Mouse (Mus musculus): ENCODE results near the gene Ctnnbip1. TPM values are rescaled to one million over a fixed set of nuclear protein-coding genes. Genes with fewer than 3 reads are reported as not detected.
A peak's percentile ranks its signal among the peaks of the same experiment; 100 is the strongest.

Ctnnbip1 gene
- polyA plus RNA-seq, 1 experiment from 2014 or later, result 71.4 TPM

DNA sequence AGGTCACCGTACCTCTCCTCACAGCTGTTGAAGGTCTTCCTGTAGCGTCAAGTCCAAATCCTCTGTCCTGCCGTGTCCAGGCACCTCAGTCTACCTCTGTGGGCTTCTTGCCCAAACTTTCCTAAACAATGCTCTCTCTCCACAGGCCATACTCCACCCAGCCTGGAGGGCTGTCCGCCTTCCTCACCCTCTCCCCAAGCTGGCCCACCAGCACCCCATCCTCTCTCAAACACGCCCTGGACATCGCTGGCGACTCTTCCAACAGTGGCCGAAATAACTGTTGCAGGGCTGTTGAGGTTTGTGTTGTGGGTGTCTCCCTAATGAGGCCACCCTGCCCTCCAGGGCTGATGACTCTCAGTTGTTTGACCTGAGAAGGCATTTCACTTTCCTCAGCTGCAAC lies 67.2 kb downstream of the Ctnnbip1 start:
- Histone ChIP-seq H3K4me3 (ENCODE audit: low read length) (no peak overlapping the region; the same call in 1 of the 2 replicates), H3K9ac (ENCODE audit: low read depth, low read length) (no peak overlapping the region), H3K36me3 (ENCODE audit: control insufficient read depth, insufficient read depth, low read length) (no peaks in the 10 kb centered on the region), H3K9me3 (ENCODE audit: control insufficient read depth, low read length) (no peaks in the 10 kb centered on the region), H3K4me2 (replicated peaks; ENCODE audit: low read depth, low read length) (no peak overlapping the region), H3K4me1 (ENCODE audit: control insufficient read depth, insufficient read depth, low read length) (peaks cover 10% of the 10 kb centered on the region; the same call in 1 of the 2 replicates), H3K27ac (ENCODE audit: low read depth, low read length) (no peak overlapping the region), H3K27me3 (ENCODE audit: control insufficient read depth, insufficient read depth, low read length) (peaks cover 20% of the 10 kb centered on the region)
- ATAC-seq (ENCODE audit: low FRiP score, low TSS enrichment), result no peak
- 75% methylated on average over 8 of the region's 8 CpGs for WGBS

DNA sequence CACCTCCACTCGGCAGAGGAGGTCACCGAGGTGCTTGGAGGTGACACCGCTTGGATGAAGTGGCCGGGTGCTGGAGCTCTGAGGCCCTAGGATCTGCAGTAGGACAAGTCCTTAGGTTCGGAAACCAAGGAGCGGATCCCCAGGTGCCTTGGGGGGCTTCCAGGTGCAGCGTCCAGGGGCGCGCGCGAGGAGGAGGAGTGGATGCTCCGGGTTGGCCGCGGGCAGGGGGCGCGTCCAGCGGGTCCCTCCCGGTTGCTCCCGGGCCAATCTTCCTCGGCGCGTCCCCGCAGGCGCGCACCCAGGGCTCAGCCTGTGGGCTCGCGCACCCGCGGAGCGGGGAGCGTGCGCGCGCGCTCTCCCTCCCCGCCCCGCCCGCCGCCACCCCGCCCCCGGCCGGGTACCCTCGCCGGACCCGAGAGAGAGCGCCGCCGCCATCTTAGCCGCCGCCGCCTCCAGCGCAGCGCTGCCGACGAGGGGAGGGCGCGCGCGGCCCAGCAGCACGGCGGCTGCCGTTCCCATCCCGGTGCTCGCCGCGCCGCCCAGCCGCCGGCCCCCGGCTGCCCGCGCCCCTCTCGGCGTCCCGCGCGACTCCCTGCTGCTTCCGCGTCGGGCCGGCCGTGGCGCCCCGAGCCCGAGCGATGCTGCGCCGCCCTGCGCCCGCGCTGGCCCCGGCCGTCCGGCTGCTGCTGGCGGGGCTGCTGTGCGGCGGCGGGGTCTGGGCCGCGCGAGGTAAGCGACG lies 68.2 kb downstream of the Ctnnbip1 start, which contains the start of gene Clstn1:
Gene Clstn1, plus strand, starts transcription at position 425 of the 739 bp plus-strand sequence.
- Histone ChIP-seq H3K27me3 (ENCODE audit: control insufficient read depth, insufficient read depth, low read length) (peaks cover 20% of the 10 kb centered on the region), H3K4me2 (replicated peaks; ENCODE audit: low read depth, low read length) (peak within 1 kb of the TSS; percentile 94), H3K4me1 (ENCODE audit: control insufficient read depth, insufficient read depth, low read length) (peaks cover 10% of the 10 kb centered on the region; the same call in 1 of the 2 replicates), H3K4me3 (ENCODE audit: low read length) (peak within 1 kb of the TSS; percentile 86), H3K9me3 (ENCODE audit: control insufficient read depth, low read length) (no peaks in the 10 kb centered on the region; the same call in 1 of the 2 replicates), H3K9ac (ENCODE audit: low read depth, low read length) (peak within 1 kb of the TSS; percentile 89), H3K27ac (ENCODE audit: low read depth, low read length) (no peak within 1 kb of the TSS), H3K36me3 (ENCODE audit: control insufficient read depth, insufficient read depth, low read length) (no peaks in the 10 kb centered on the region)
- under 1% methylated on average over 87 of the region's 103 CpGs for WGBS
- ATAC-seq (ENCODE audit: low FRiP score, low TSS enrichment), result peak; percentile 86

DNA sequence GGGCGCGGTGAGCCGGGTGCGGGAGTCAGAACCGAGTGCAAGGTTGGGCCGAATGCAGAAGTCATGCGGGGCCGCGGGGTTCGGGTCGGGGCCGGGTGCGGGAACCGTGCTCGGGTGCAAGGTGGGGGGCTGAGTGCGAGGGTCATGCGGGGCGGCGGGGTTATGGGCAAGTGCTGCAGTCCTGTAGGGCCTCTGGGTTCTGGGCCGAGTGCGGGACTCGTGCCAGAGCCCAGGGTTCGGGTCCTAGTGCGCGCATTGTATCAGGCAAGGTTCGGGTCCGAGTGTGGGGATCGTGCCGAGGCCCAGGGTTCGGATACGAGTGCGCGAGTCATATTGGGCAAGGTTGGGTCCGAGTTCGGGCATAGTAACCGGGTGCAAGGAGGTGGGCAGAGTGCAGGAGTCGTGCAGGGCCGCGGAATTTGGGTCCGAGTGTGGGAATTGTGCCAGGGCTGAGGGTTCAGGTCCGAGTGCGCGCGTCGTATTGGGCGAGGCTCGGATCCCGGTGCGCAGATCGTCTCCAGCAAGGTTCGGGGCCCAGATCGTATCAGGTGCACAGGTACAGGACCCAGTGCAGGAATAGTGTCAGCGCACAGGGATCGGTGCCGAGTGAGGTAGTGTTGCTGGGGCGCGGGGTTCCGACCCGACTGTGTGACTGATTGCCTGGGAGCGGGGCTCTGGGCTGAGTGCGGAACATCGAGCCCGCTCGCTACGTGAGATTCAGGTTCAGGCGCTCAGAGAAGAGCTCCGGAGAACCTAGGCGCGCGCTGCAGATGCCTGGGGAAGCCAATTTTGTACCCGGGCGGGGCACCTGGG lies 69.0 kb downstream of the Ctnnbip1 start:
- Histone ChIP-seq H3K4me3 (ENCODE audit: low read length) (peak overlapping the region; percentile 86), H3K9me3 (ENCODE audit: control insufficient read depth, low read length) (no peaks in the 10 kb centered on the region; the same call in 1 of the 2 replicates), H3K4me1 (ENCODE audit: control insufficient read depth, insufficient read depth, low read length) (peaks cover 10% of the 10 kb centered on the region; the same call in 1 of the 2 replicates), H3K9ac (ENCODE audit: low read depth, low read length) (peak overlapping the region; percentile 89), H3K27me3 (ENCODE audit: control insufficient read depth, insufficient read depth, low read length) (peaks cover 20% of the 10 kb centered on the region), H3K27ac (ENCODE audit: low read depth, low read length) (no peak overlapping the region), H3K4me2 (replicated peaks; ENCODE audit: low read depth, low read length) (peak overlapping the region; percentile 94), H3K36me3 (ENCODE audit: control insufficient read depth, insufficient read depth, low read length) (no peaks in the 10 kb centered on the region)
- WGBS, result under 1% methylated on average over 71 of the region's 72 CpGs
- ATAC-seq (ENCODE audit: low FRiP score, low TSS enrichment), result peak; percentile 60

DNA sequence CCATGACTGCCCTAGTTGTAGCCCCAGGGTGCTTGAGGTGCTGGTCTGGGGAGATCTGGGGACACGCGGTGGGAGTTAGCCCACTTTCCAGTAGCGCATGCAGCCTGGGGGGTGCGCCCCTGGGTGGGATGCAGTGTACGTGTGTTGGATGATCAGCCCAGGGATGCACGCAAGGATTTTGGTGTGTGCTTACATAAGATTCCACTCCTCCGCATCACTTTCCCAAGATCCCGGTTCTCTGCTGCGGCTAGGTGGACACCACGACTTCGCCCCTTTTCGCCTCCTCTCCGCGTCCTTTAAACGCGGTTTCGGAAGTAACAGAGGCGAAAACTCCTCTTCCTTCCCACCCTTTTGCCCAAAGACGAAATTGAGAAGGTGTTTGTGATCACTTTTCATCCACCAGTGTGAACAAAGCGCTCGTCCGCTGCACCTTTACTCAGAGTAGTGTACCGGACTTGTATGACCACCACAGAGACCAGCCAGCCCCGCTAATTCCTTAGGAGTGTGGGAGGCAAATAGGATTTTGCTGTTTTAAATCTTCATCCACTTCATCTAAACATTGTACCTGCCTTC lies 69.6 kb downstream of the Ctnnbip1 start:
- peak overlapping the region; percentile 94 for H3K4me2 ChIP-seq (replicated peaks; ENCODE audit: low read depth, low read length)
- 3% methylated on average over 24 of the region's 24 CpGs for WGBS
- no peaks in the 10 kb centered on the region; the same call in 1 of the 2 replicates for H3K9me3 ChIP-seq (ENCODE audit: control insufficient read depth, low read length)
- no peaks in the 10 kb centered on the region for H3K36me3 ChIP-seq (ENCODE audit: control insufficient read depth, insufficient read depth, low read length)
- peak overlapping the region; percentile 89 for H3K9ac ChIP-seq (ENCODE audit: low read depth, low read length)
- peaks cover 13% of the 10 kb centered on the region; the same call in 1 of the 2 replicates for H3K4me1 ChIP-seq (ENCODE audit: control insufficient read depth, insufficient read depth, low read length)
- 0 out of 2 replicates have a peak, but pooled peaks have one; percentile 11 for ATAC-seq (ENCODE audit: low FRiP score, low TSS enrichment)
- peak overlapping the region; percentile 86 for H3K4me3 ChIP-seq (ENCODE audit: low read length)
- no peak overlapping the region for H3K27ac ChIP-seq (ENCODE audit: low read depth, low read length)
- peaks cover 20% of the 10 kb centered on the region for H3K27me3 ChIP-seq (ENCODE audit: control insufficient read depth, insufficient read depth, low read length)

DNA sequence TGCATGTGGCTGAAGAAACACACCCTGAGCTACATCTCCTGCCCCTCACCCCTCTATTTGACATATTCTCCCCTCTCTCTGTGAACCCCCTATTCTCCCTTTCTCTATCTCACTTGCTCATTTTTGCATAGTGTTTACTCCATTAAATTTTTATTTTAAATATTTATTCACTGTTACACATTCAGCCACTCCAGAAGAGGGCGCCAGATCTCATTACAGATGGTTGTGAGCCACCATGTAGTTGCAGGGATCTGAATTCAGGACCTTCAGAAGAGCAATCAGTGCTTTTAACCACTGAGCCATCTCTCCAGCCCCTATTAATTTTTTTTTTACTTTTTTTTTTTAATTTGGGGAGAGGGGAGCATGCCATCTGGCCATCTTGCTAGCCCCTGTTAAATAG lies 72.2 kb downstream of the Ctnnbip1 start:
- H3K9ac ChIP-seq (ENCODE audit: low read depth, low read length), result no peak overlapping the region
- H3K27ac ChIP-seq (ENCODE audit: low read depth, low read length), result no peak overlapping the region
- 85% methylated on average over 1 of the region's 1 CpGs for WGBS
- no peaks in the 10 kb centered on the region for H3K36me3 ChIP-seq (ENCODE audit: control insufficient read depth, insufficient read depth, low read length)
- no peak overlapping the region for H3K4me2 ChIP-seq (replicated peaks; ENCODE audit: low read depth, low read length)
- no peak for ATAC-seq (ENCODE audit: low FRiP score, low TSS enrichment)
- peaks cover 13% of the 10 kb centered on the region; the same call in 1 of the 2 replicates for H3K4me1 ChIP-seq (ENCODE audit: control insufficient read depth, insufficient read depth, low read length)
- H3K9me3 ChIP-seq (ENCODE audit: control insufficient read depth, low read length), result no peaks in the 10 kb centered on the region; the same call in 1 of the 2 replicates
- H3K27me3 ChIP-seq (ENCODE audit: control insufficient read depth, insufficient read depth, low read length), result peaks cover 7% of the 10 kb centered on the region
- no peak overlapping the region for H3K4me3 ChIP-seq (ENCODE audit: low read length)

DNA sequence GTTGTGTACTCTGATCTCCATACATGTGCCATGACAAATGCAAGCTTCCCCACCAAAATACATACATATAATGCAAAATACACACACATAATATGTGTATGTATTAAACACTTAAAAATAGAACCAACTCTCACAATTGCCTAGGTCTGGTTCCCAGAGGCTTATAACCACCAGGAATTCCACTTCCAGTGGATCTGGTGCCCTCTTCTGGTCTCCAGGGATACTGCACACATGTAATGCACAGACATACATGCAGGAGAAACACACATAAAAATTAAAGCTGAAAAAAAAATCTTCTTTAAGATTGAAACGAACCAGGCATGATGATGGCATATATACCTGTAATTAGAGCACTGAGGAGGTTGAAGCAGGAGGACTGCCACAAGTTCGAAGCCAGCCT lies 73.5 kb downstream of the Ctnnbip1 start:
- no peak overlapping the region for H3K9ac ChIP-seq (ENCODE audit: low read depth, low read length)
- H3K4me1 ChIP-seq (ENCODE audit: control insufficient read depth, insufficient read depth, low read length), result peaks cover 13% of the 10 kb centered on the region; the same call in 1 of the 2 replicates
- peaks cover 3% of the 10 kb centered on the region; the same call in 1 of the 2 replicates for H3K27me3 ChIP-seq (ENCODE audit: control insufficient read depth, insufficient read depth, low read length)
- no peak overlapping the region for H3K4me3 ChIP-seq (ENCODE audit: low read length)
- no peak overlapping the region for H3K4me2 ChIP-seq (replicated peaks; ENCODE audit: low read depth, low read length)
- WGBS, result 92% methylated on average over 2 of the region's 2 CpGs
- ATAC-seq (ENCODE audit: low FRiP score, low TSS enrichment), result no peak
- no peaks in the 10 kb centered on the region; the same call in 1 of the 2 replicates for H3K9me3 ChIP-seq (ENCODE audit: control insufficient read depth, low read length)
- no peaks in the 10 kb centered on the region for H3K36me3 ChIP-seq (ENCODE audit: control insufficient read depth, insufficient read depth, low read length)
- H3K27ac ChIP-seq (ENCODE audit: low read depth, low read length), result no peak overlapping the region

DNA sequence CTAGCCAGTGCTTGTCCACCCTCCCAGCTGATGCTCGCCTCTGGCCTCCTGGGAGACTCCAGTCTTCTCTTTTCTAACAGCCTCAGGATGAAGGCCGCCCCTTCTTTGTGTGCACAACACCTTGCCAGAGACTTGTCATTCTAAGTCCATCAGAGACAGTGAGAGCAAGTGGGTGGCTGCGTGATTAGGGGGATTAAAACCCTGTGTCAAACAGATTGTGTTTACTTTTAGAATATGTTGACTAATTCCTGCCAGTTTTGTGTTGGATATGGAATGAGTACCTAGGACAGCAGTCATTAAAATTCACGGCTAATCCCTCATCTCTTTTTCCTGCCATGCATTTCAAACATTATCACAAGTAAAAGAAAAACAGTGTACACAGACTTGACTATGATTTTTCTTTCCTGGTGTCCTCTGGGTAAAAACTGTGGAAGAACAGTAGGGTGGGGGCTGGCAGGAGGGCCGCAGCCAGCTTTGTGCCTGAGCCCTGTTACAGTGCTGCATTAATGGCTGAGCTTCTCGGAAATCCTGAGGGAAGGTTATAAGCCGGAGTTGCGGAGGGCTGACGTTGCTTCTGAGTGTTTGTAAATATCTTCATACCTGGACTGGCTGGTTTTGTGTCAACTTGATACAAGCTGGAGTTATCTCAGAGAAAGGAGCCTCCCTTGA lies 77.0 kb downstream of the Ctnnbip1 start:
- Histone ChIP-seq H3K4me3 (ENCODE audit: low read length) (no peak overlapping the region), H3K4me1 (ENCODE audit: control insufficient read depth, insufficient read depth, low read length) (0 out of 2 replicates have a peak, but pooled peaks cover 3% of the 10 kb centered on the region), H3K36me3 (ENCODE audit: control insufficient read depth, insufficient read depth, low read length) (no peaks in the 10 kb centered on the region), H3K27me3 (ENCODE audit: control insufficient read depth, insufficient read depth, low read length) (no peaks in the 10 kb centered on the region), H3K27ac (ENCODE audit: low read depth, low read length) (no peak overlapping the region), H3K4me2 (replicated peaks; ENCODE audit: low read depth, low read length) (no peak overlapping the region), H3K9me3 (ENCODE audit: control insufficient read depth, low read length) (no peaks in the 10 kb centered on the region; the same call in 1 of the 2 replicates), H3K9ac (ENCODE audit: low read depth, low read length) (no peak overlapping the region)
- 88% methylated on average over 9 of the region's 9 CpGs for WGBS
- ATAC-seq (ENCODE audit: low FRiP score, low TSS enrichment), result no peak

DNA sequence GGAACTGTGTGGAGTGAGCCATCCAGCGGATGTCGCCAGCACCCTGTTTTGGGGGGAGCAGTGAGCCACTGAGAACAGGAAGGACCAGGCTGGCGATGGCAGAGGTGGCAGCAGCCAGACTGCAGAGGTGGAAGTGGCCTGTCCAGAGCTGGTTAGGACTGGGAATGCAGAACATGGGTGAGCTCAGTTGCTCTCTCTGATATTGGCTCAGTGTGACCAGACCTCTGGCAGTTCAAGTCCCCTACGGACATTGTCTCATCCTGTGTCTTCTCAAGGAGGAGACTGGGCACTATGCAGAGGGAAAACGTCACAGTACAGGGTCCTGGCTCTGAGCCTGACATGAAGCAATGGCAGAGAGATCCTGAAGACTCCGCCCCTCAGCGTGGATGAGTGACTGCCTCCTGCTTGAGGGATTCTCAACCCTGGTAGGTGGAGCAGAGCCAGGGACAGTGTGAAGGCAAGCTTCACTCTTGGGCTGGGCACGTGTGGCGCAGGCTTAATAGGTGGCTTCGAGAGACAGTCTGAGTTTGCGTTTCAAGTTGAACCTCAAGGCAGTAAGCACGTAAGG lies 79.7 kb downstream of the Ctnnbip1 start:
- Histone ChIP-seq H3K27me3 (ENCODE audit: control insufficient read depth, insufficient read depth, low read length) (no peaks in the 10 kb centered on the region), H3K4me1 (ENCODE audit: control insufficient read depth, insufficient read depth, low read length) (peaks cover 4% of the 10 kb centered on the region; the same call in 1 of the 2 replicates), H3K4me3 (ENCODE audit: low read length) (no peak overlapping the region), H3K9ac (ENCODE audit: low read depth, low read length) (no peak overlapping the region), H3K36me3 (ENCODE audit: control insufficient read depth, insufficient read depth, low read length) (no peaks in the 10 kb centered on the region), H3K27ac (ENCODE audit: low read depth, low read length) (no peak overlapping the region), H3K4me2 (replicated peaks; ENCODE audit: low read depth, low read length) (no peak overlapping the region), H3K9me3 (ENCODE audit: control insufficient read depth, low read length) (no peaks in the 10 kb centered on the region)
- WGBS, result 78% methylated on average over 12 of the region's 12 CpGs
- ATAC-seq (ENCODE audit: low FRiP score, low TSS enrichment), result no peak
